Mouse (Mus musculus): ENCODE measurements around the gene Ptgfr. TPM values are rescaled to one million over a fixed set of nuclear protein-coding genes. Genes with fewer than 3 reads are reported as not detected.

The Ptgfr gene
- not detected in 2 replicates for polyA plus RNA-seq (2011; ENCODE audit: insufficient read depth, insufficient read length, low read depth, missing spikeins)

DNA sequence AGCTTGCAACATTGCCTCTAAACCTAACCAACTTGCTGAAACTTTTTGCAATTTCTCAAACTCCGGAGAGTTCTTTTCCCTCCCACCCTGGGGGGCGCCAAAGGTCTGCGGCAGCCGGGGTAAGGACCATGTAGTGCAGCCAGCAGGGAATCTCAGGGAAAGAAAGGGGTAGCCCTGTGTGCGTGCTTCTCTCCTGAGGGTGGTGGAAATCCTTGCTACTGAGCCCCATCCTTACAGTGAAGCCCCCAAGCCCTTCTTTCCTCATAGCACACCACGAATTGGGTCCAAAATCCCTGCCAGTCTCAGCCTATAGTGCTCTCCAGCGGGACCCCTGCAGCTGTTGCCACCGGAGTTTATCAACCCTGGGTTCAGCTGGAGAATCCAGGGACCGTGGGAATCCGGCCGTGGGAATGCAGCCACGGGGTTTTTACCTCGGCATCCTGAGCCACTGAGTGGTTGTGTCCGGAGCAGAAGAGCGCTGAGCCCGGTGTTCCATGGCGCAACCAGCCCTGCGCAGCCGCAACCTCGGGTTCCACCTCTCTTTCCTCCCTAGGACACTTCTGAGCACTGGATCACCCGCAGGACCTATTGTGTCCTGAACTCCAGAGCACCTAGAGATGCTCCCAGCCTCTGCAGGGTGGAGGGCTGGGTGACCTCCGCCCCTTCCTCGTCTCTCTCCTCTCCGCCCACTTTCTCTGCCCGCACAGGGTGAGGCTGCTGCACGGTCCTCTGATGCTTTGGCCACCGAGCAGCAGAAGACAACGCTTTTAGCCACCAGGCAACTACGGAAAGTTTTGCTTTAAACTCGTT, at the start of gene Ptgfr:
Gene Ptgfr (minus strand): TSS at position 760 of the 810 bp plus-strand sequence.
- H3K9ac ChIP-seq (ENCODE audit: low read depth, poor library complexity, severe bottlenecking): no peak within 1 kb of the TSS
- no peak for TF ChIP-seq EP300 (IDR thresholded peaks at IDR 0.05; ENCODE audit: insufficient read depth, low read depth, low read length)
- TF ChIP-seq POLR2A (IDR thresholded peaks at IDR 0.05; ENCODE audit: insufficient read depth, low read length): no peak
- TF ChIP-seq CTCF (IDR thresholded peaks at IDR 0.05; ENCODE audit: low read depth, low read length): peak; percentile 46
- peaks cover 3% of the 10 kb centered on the region for H3K27me3 ChIP-seq (ENCODE audit: control insufficient read depth, insufficient read depth, low read length, poor library complexity, severe bottlenecking)
- no peak within 1 kb of the TSS for H3K27ac ChIP-seq (ENCODE audit: insufficient read depth, low read length)
- H3K9me3 ChIP-seq (replicated peaks; ENCODE audit: control insufficient read depth, insufficient read depth, low read length, poor library complexity, severe bottlenecking): no peaks in the 10 kb centered on the region
- no peaks in the 10 kb centered on the region for H3K36me3 ChIP-seq (ENCODE audit: control insufficient read depth, insufficient read depth, low read length, poor library complexity, severe bottlenecking)
- no peaks in the 10 kb centered on the region for H3K4me1 ChIP-seq (ENCODE audit: control insufficient read depth, insufficient read depth, low read length)
- peak within 1 kb of the TSS; percentile 48 for H3K4me3 ChIP-seq (ENCODE audit: low read depth, low read length)

DNA sequence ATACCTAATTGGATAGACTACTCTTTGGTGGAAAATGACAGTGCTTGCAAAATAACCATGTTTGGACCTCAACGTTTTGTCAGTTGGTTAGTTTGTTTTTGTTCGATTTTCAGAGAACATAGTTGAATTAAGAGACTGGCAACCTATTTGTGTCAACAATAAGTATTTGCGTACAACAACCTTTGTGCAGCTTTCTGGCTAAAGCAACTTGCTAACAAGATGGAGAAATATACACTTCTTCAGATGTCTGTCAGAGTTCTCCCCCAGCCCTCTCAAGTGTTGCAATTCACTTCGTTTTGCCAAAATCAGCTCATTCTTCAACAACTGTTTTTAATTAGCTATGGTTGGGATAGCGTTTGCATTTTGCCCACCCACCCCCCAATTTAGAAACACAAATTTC, 46.5 kb upstream of the Ptgfr start:
- no peaks in the 10 kb centered on the region for H3K36me3 ChIP-seq (ENCODE audit: control insufficient read depth, insufficient read depth, low read length, poor library complexity, severe bottlenecking)
- H3K4me1 ChIP-seq (ENCODE audit: control insufficient read depth, insufficient read depth, low read length): no peaks in the 10 kb centered on the region
- H3K27me3 ChIP-seq (ENCODE audit: control insufficient read depth, insufficient read depth, low read length, poor library complexity, severe bottlenecking): no peaks in the 10 kb centered on the region
- no peaks in the 10 kb centered on the region for H3K9me3 ChIP-seq (replicated peaks; ENCODE audit: control insufficient read depth, insufficient read depth, low read length, poor library complexity, severe bottlenecking)
- no peak overlapping the region for H3K27ac ChIP-seq (ENCODE audit: insufficient read depth, low read length)
- no peak overlapping the region for H3K9ac ChIP-seq (ENCODE audit: low read depth, poor library complexity, severe bottlenecking)
- no peak overlapping the region for H3K4me3 ChIP-seq (ENCODE audit: low read depth, low read length)
- no peak for TF ChIP-seq POLR2A (IDR thresholded peaks at IDR 0.05; ENCODE audit: insufficient read depth, low read length)
- no peak for TF ChIP-seq EP300 (IDR thresholded peaks at IDR 0.05; ENCODE audit: insufficient read depth, low read depth, low read length)
- no peak for TF ChIP-seq CTCF (IDR thresholded peaks at IDR 0.05; ENCODE audit: low read depth, low read length)

DNA sequence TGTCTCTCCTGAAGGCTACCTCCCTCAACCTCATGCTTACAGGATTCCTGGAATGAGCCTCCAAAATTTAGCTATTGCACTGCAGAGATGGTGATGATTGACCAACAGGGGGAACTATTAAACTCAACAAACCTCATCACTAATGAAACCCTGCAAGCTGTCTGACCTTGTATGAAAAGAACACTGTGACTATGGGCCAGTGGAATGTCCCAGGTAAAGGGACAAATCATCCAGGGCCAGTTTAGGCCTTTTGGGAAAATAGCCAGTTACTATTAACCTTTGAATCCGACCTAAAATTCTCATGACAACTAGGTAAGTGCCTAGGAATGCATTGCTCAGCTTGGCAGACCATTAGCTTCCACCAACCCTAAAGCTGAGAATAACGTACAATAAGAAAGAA, 42.6 kb upstream of the Ptgfr start:
- no peak overlapping the region for H3K9ac ChIP-seq (ENCODE audit: low read depth, poor library complexity, severe bottlenecking)
- no peaks in the 10 kb centered on the region for H3K36me3 ChIP-seq (ENCODE audit: control insufficient read depth, insufficient read depth, low read length, poor library complexity, severe bottlenecking)
- H3K27ac ChIP-seq (ENCODE audit: insufficient read depth, low read length): no peak overlapping the region
- H3K4me3 ChIP-seq (ENCODE audit: low read depth, low read length): no peak overlapping the region
- no peaks in the 10 kb centered on the region for H3K27me3 ChIP-seq (ENCODE audit: control insufficient read depth, insufficient read depth, low read length, poor library complexity, severe bottlenecking)
- TF ChIP-seq CTCF (IDR thresholded peaks at IDR 0.05; ENCODE audit: low read depth, low read length) (no peak), POLR2A (IDR thresholded peaks at IDR 0.05; ENCODE audit: insufficient read depth, low read length) (no peak), EP300 (IDR thresholded peaks at IDR 0.05; ENCODE audit: insufficient read depth, low read depth, low read length) (no peak)
- no peaks in the 10 kb centered on the region for H3K9me3 ChIP-seq (replicated peaks; ENCODE audit: control insufficient read depth, insufficient read depth, low read length, poor library complexity, severe bottlenecking)
- H3K4me1 ChIP-seq (ENCODE audit: control insufficient read depth, insufficient read depth, low read length): no peaks in the 10 kb centered on the region

DNA sequence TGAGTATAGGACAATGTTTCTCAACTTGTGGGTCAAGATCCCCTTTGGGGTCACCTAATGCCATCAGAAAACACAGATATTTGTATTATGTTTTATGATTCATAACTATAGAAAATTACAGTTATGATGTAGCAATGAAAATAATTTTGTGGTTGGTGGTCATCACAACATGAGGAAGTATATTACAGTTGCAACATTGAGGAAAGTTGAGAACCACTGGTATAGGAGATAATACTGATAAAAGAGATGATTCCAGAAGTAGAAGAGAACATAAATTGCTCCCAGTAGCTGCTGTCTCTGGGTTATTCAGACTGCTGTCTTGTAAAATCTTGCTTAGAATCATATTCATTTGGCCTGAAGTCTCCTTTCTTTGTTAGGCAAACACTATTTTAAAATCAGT, 31.5 kb upstream of the Ptgfr start:
- Histone ChIP-seq H3K9ac (ENCODE audit: low read depth, poor library complexity, severe bottlenecking) (no peak overlapping the region), H3K9me3 (replicated peaks; ENCODE audit: control insufficient read depth, insufficient read depth, low read length, poor library complexity, severe bottlenecking) (no peaks in the 10 kb centered on the region), H3K4me1 (ENCODE audit: control insufficient read depth, insufficient read depth, low read length) (no peaks in the 10 kb centered on the region), H3K27ac (ENCODE audit: insufficient read depth, low read length) (no peak overlapping the region), H3K4me3 (ENCODE audit: low read depth, low read length) (no peak overlapping the region), H3K27me3 (ENCODE audit: control insufficient read depth, insufficient read depth, low read length, poor library complexity, severe bottlenecking) (no peaks in the 10 kb centered on the region), H3K36me3 (ENCODE audit: control insufficient read depth, insufficient read depth, low read length, poor library complexity, severe bottlenecking) (no peaks in the 10 kb centered on the region)
- TF ChIP-seq POLR2A (IDR thresholded peaks at IDR 0.05; ENCODE audit: insufficient read depth, low read length) (no peak), EP300 (IDR thresholded peaks at IDR 0.05; ENCODE audit: insufficient read depth, low read depth, low read length) (no peak), CTCF (IDR thresholded peaks at IDR 0.05; ENCODE audit: low read depth, low read length) (no peak)

DNA sequence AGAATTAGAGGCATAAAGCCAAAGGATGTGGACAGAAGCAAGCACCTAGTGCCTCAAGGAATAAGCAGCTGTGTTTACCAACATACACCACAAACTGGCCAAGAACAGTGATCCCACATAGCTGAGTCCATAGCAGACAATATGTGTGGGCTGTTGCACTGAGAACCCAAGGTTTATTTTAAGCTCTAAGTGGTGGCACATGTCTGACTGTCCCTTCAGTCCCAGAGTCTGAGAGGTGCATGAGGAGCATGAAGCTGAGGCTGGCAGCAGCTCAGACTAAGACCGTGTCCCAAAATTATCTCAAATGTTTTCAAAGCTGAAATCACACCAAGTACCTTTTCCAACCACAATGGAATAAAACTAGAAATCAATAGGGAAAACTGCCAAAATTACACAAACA, 13.9 kb upstream of the Ptgfr start:
- TF ChIP-seq EP300 (IDR thresholded peaks at IDR 0.05; ENCODE audit: insufficient read depth, low read depth, low read length) (no peak), POLR2A (IDR thresholded peaks at IDR 0.05; ENCODE audit: insufficient read depth, low read length) (no peak), CTCF (IDR thresholded peaks at IDR 0.05; ENCODE audit: low read depth, low read length) (no peak)
- H3K4me3 ChIP-seq (ENCODE audit: low read depth, low read length): no peak overlapping the region
- no peaks in the 10 kb centered on the region for H3K36me3 ChIP-seq (ENCODE audit: control insufficient read depth, insufficient read depth, low read length, poor library complexity, severe bottlenecking)
- no peak overlapping the region for H3K9ac ChIP-seq (ENCODE audit: low read depth, poor library complexity, severe bottlenecking)
- no peaks in the 10 kb centered on the region; the same call in 1 of the 2 replicates for H3K27me3 ChIP-seq (ENCODE audit: control insufficient read depth, insufficient read depth, low read length, poor library complexity, severe bottlenecking)
- no peaks in the 10 kb centered on the region for H3K4me1 ChIP-seq (ENCODE audit: control insufficient read depth, insufficient read depth, low read length)
- H3K27ac ChIP-seq (ENCODE audit: insufficient read depth, low read length): no peak overlapping the region
- no peaks in the 10 kb centered on the region for H3K9me3 ChIP-seq (replicated peaks; ENCODE audit: control insufficient read depth, insufficient read depth, low read length, poor library complexity, severe bottlenecking)

DNA sequence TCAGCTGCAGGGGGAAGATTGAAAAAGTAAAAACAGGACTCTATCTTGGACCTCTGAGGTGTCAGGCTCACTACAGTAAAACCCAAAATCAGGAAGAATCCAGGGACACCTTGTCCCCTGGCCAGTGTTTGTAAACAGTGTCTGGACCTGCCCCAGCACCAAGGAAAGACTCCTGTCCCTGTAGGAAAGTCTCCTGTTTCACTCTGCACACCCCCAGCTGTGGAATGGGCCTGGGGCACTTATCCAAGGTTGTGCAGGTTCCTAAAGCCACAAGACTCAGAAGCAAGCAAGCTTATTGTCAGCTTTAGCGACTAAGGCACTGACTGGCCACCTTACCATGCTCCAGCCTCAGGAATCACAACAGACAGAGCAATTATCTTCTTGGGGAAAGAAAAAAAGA, 13.2 kb upstream of the Ptgfr start:
- Histone ChIP-seq H3K9me3 (replicated peaks; ENCODE audit: control insufficient read depth, insufficient read depth, low read length, poor library complexity, severe bottlenecking) (no peaks in the 10 kb centered on the region), H3K36me3 (ENCODE audit: control insufficient read depth, insufficient read depth, low read length, poor library complexity, severe bottlenecking) (no peaks in the 10 kb centered on the region), H3K4me3 (ENCODE audit: low read depth, low read length) (no peak overlapping the region), H3K4me1 (ENCODE audit: control insufficient read depth, insufficient read depth, low read length) (no peaks in the 10 kb centered on the region), H3K9ac (ENCODE audit: low read depth, poor library complexity, severe bottlenecking) (no peak overlapping the region), H3K27ac (ENCODE audit: insufficient read depth, low read length) (no peak overlapping the region), H3K27me3 (ENCODE audit: control insufficient read depth, insufficient read depth, low read length, poor library complexity, severe bottlenecking) (no peaks in the 10 kb centered on the region; the same call in 1 of the 2 replicates)
- TF ChIP-seq POLR2A (IDR thresholded peaks at IDR 0.05; ENCODE audit: insufficient read depth, low read length) (no peak), EP300 (IDR thresholded peaks at IDR 0.05; ENCODE audit: insufficient read depth, low read depth, low read length) (no peak), CTCF (IDR thresholded peaks at IDR 0.05; ENCODE audit: low read depth, low read length) (no peak)
